Mouse (Mus musculus): ENCODE data around the gene Vegfd. TPM values are rescaled to one million over a fixed set of nuclear protein-coding genes. Genes with fewer than 3 reads are reported as not detected.

The Vegfd gene
- polyA plus RNA-seq, 1 experiment from 2014 or later: 1.0 TPM

DNA sequence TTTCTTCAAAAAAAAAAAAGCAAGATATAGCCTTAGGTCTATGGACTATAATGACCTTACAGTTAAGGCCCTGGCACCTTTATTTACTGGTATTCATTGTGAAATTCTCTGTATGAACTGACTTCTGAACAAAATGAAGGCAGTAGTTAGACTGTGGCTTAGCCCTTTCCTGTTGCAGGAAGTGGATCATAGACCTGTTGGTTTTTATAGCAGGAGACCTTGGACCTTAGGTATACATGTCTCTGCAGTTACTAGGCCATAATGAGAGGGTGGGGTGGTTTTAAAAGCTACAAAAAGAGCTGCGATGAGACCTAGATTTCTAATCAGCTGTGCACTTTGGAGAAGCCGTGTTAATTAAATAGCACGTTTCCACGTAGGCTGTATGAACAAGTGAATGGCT is 54.1 kb downstream of the Vegfd start:
- ATAC-seq: no peak
- WGBS (ENCODE audit: insufficient replicate concordance): 82% methylated on average over 4 of the region's 4 CpGs
- H3K4me1 ChIP-seq: peaks cover 28% of the 10 kb centered on the region

DNA sequence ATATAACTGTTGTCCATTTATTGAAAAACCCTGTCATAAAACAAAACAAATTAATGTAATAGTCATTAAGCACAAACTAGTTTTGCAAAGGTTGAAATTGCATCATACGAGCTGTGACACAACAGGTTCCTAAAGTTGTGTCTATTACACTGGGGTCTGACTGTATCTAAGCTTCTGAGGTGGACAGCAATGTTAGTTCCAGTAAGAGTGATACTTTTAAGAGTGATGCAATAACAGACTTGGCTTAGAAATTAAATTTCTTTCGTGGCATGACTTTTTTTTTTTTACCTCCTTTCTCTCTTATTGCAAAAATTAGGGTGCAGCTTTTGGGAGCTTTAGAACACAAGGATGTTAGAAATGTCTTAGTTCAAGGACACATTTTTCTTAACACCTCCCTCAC is 55.0 kb downstream of the Vegfd start:
- ATAC-seq: no peak
- peaks cover 80% of the 10 kb centered on the region for H3K36me3 ChIP-seq
- no peaks in the 10 kb centered on the region for H3K27me3 ChIP-seq (replicated peaks)
- peaks cover 29% of the 10 kb centered on the region for H3K4me1 ChIP-seq
- 80% methylated on average over 2 of the region's 2 CpGs for WGBS (ENCODE audit: insufficient replicate concordance)
- H3K4me3 ChIP-seq: no peak overlapping the region
- H3K9ac ChIP-seq: no peak overlapping the region
- H3K4me2 ChIP-seq: no peak overlapping the region
- no peaks in the 10 kb centered on the region for H3K9me3 ChIP-seq (replicated peaks)
- no peak overlapping the region for H3K27ac ChIP-seq

More for the DNA sequence above, 54.1 kb downstream of the Vegfd start:
- no peak overlapping the region for H3K4me3 ChIP-seq
- no peak overlapping the region for H3K4me2 ChIP-seq
- H3K9me3 ChIP-seq (replicated peaks): no peaks in the 10 kb centered on the region
- peaks cover 82% of the 10 kb centered on the region for H3K36me3 ChIP-seq
- no peaks in the 10 kb centered on the region for H3K27me3 ChIP-seq (replicated peaks)
- no peak overlapping the region for H3K27ac ChIP-seq
- no peak overlapping the region for H3K9ac ChIP-seq

DNA sequence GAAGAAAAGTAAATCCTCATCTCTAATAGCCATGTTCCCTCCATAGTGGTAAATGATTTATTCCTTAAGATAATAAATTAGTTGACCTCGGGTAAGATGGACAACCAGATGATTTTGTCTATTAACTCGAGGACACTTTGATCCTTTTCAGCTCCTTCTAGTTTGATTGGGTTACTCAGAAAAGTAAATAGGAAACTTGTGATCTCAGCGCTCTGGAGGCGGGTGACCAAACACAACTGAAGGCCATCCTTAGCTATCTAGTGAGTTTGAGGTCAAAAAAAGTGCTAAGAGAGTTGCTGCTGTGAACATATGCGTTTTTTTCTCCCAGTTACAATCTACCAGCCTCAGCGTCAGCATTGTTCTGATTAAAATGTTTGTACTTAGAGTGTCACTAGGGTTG is 57.4 kb downstream of the Vegfd start:
- Histone ChIP-seq H3K4me3 (no peak overlapping the region), H3K9me3 (replicated peaks) (no peaks in the 10 kb centered on the region), H3K27me3 (replicated peaks) (no peaks in the 10 kb centered on the region), H3K4me1 (peaks cover 16% of the 10 kb centered on the region), H3K4me2 (no peak overlapping the region), H3K36me3 (peaks cover 79% of the 10 kb centered on the region), H3K27ac (no peak overlapping the region), H3K9ac (no peak overlapping the region)
- no peak for ATAC-seq
- WGBS (ENCODE audit: insufficient replicate concordance): 75% methylated on average over 6 of the region's 6 CpGs

DNA sequence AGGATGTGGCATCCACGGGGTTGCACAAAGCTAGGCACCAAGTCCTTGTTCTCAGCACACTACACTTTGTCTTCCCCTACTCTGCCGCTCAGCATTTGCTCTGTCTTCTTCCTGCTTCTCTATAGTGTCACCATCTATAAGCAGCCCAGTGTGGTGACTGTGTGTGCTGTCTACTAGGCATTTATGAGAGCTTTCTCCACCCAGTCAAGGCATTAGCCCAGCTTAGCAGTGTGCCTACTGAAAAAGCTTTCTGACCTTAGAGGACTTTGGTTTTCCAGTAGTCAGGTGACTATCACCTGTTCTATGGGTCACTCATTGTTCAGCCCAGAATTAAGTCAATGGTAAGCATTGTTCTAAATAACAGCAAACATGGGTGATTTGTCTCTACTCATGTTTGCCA is 58.0 kb downstream of the Vegfd start:
- Histone ChIP-seq H3K36me3 (peaks cover 75% of the 10 kb centered on the region), H3K9me3 (replicated peaks) (no peaks in the 10 kb centered on the region), H3K27ac (no peak overlapping the region), H3K9ac (no peak overlapping the region), H3K27me3 (replicated peaks) (no peaks in the 10 kb centered on the region), H3K4me3 (no peak overlapping the region), H3K4me1 (peaks cover 13% of the 10 kb centered on the region; the same call in 1 of the 2 replicates), H3K4me2 (no peak overlapping the region)
- 84% methylated on average over 2 of the region's 2 CpGs for WGBS (ENCODE audit: insufficient replicate concordance)
- ATAC-seq: no peak

DNA sequence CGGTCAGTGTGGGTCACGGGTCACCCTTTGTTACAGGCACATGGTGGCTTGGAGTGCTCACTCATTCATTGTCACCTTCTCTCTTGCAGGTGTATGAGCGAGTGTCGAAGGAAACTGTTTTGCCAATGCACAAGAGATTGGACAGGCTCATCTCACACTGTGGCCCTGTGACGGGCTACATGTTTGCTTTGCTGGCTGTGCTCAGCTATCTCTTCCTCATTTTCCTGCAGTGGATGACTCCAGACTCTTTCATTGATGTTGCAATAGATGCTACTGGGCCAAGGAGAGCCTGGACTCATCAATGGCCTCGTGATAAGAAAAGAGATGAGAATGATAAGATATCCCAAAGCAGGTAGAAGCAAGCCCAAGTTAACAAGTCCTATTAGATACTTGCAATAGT is 58.4 kb downstream of the Vegfd start:
- H3K9me3 ChIP-seq (replicated peaks): no peaks in the 10 kb centered on the region
- H3K27me3 ChIP-seq (replicated peaks): no peaks in the 10 kb centered on the region
- H3K4me2 ChIP-seq: no peak overlapping the region
- H3K4me1 ChIP-seq: peaks cover 13% of the 10 kb centered on the region; the same call in 1 of the 2 replicates
- no peak overlapping the region for H3K27ac ChIP-seq
- no peak overlapping the region for H3K9ac ChIP-seq
- 69% methylated on average over 6 of the region's 6 CpGs for WGBS (ENCODE audit: insufficient replicate concordance)
- no peak for ATAC-seq
- H3K4me3 ChIP-seq: no peak overlapping the region
- peaks cover 73% of the 10 kb centered on the region for H3K36me3 ChIP-seq

DNA sequence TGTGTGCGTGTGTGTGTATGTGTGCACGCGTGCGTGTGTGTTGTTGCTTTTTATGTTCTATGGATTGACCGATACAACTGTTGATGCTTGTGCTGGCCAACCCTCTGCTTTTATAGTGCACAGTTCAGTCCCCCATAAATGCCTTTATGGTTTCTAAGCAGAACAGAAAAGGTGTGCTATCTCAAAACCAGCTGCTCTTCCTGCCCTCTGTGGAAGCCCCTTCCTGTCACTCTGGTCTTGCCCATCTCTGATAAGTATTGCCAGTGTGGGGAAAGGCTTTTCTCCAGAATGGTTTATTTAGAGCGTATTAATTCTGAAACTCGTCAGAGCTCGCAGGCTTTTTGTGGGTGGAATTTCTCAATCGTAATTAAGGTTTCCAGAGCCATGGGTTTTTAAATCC is 59.5 kb downstream of the Vegfd start:
- no peak overlapping the region for H3K4me3 ChIP-seq
- H3K4me2 ChIP-seq: no peak overlapping the region
- H3K27me3 ChIP-seq (replicated peaks): no peaks in the 10 kb centered on the region
- H3K9ac ChIP-seq: no peak overlapping the region
- H3K27ac ChIP-seq: no peak overlapping the region
- peak; percentile 73; the same call in 1 of the 2 replicates for ATAC-seq
- H3K4me1 ChIP-seq: peaks cover 13% of the 10 kb centered on the region; the same call in 1 of the 2 replicates
- H3K9me3 ChIP-seq (replicated peaks): no peaks in the 10 kb centered on the region
- H3K36me3 ChIP-seq: peaks cover 64% of the 10 kb centered on the region
- 70% methylated on average over 9 of the region's 9 CpGs for WGBS (ENCODE audit: insufficient replicate concordance)

DNA sequence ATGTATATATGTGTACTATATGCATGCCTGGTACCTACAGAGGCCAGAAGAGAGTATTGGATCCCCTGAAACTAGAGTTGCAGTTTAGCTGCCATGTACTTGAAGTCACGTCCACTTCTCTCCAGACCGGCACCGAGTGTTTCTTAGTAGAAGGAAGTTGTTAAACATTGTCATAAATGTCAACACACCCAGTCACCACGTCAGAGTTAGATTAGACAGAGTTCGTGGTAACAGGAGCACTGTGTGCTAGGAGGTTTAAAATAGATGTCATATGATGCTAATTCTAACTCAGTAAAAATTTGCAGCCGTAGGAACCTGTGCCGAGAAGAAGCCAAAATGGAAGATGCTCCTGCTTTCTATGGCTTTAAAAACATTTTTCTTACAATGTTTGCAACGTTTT is 63.5 kb downstream of the Vegfd start, which contains the start of gene Asb11:
Asb11 (plus strand) TSS at position 286 of the 400 bp plus-strand sequence.
- Histone ChIP-seq H3K4me3 (no peak within 1 kb of the TSS), H3K36me3 (peaks cover 26% of the 10 kb centered on the region), H3K4me1 (peaks cover 6% of the 10 kb centered on the region; the same call in 1 of the 2 replicates), H3K9me3 (replicated peaks) (no peaks in the 10 kb centered on the region), H3K9ac (no peak within 1 kb of the TSS), H3K27me3 (replicated peaks) (no peaks in the 10 kb centered on the region), H3K27ac (no peak within 1 kb of the TSS), H3K4me2 (no peak within 1 kb of the TSS)
- WGBS (ENCODE audit: insufficient replicate concordance): 60% methylated on average over 8 of the region's 8 CpGs
- no peak for ATAC-seq

DNA sequence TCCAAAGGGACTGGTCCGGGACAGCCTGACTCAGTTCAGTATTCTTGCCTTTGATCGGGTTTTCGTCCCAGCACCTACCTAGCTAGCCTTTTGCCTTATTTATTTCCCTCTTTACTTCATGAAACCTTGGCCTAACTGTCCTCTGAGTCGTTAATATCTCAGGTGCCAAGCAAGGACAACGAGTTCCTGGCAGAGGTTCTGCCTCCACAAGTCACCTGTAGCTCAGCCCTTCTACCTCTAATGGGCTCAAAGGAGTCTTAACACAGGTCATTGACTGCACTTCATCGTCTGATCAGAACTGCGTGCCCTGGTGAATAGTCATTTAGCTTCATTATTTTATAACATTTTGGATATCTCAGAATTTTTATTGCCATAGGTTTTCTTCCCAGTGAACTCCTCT is 66.3 kb downstream of the Vegfd start:
- WGBS (ENCODE audit: insufficient replicate concordance): 74% methylated on average over 7 of the region's 7 CpGs
- no peak overlapping the region for H3K4me2 ChIP-seq

DNA sequence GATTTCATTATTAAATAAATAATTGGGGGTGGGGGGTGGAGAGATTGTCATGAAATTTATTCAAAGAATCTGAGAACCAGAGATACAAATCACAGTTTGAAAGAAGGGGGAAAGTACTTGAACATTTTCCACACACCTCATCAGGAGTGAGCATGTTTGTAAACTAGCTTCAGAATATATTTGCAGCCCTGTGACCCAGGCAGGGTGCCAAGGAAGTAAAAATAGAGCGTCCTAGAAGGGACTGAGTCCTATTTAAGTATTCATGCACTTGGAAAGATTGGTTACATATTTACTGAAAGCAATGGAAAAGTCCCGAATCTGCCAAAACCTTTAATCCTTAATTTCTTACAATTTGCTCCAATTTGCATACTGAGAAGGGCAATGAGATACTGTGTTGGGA is 67.0 kb downstream of the Vegfd start:
- no peak for ATAC-seq
- H3K9me3 ChIP-seq (replicated peaks): no peaks in the 10 kb centered on the region
- no peaks in the 10 kb centered on the region for H3K36me3 ChIP-seq
- H3K4me1 ChIP-seq: no peaks in the 10 kb centered on the region
- 78% methylated on average over 2 of the region's 2 CpGs for WGBS (ENCODE audit: insufficient replicate concordance)
- H3K4me2 ChIP-seq: no peak overlapping the region
- H3K27me3 ChIP-seq (replicated peaks): no peaks in the 10 kb centered on the region
- H3K4me3 ChIP-seq: no peak overlapping the region
- no peak overlapping the region for H3K9ac ChIP-seq
- H3K27ac ChIP-seq: no peak overlapping the region

More for the DNA sequence above, 66.3 kb downstream of the Vegfd start:
- no peak overlapping the region for H3K4me3 ChIP-seq
- no peak overlapping the region for H3K9ac ChIP-seq
- peaks cover 3% of the 10 kb centered on the region for H3K36me3 ChIP-seq
- H3K4me1 ChIP-seq: no peaks in the 10 kb centered on the region
- no peaks in the 10 kb centered on the region for H3K9me3 ChIP-seq (replicated peaks)
- ATAC-seq: no peak
- no peak overlapping the region for H3K27ac ChIP-seq
- H3K27me3 ChIP-seq (replicated peaks): no peaks in the 10 kb centered on the region

DNA sequence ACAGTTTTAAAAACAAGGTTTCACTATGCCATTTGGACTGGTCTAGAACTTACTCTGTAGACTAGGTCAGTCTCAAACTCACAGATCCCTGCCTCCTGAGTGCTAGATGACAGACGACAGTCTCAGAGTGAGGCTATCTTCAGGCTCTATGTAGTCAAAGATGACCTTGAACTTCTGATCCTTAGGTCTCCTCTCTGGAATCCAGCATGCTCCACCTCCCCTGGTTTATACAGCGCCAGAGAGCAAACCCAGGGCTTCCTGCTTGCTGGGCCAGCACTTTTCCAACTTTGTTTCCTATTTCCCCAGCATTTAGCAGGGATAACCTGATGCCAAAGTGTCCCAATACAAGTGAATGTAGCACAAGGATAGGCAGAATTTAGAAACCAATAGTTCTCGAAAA is 67.5 kb downstream of the Vegfd start:
- no peak overlapping the region for H3K4me3 ChIP-seq
- no peak overlapping the region for H3K4me2 ChIP-seq
- H3K36me3 ChIP-seq: no peaks in the 10 kb centered on the region
- no peak overlapping the region for H3K9ac ChIP-seq
- no peaks in the 10 kb centered on the region for H3K27me3 ChIP-seq (replicated peaks)
- ATAC-seq: no peak
- no peaks in the 10 kb centered on the region for H3K4me1 ChIP-seq
- no peaks in the 10 kb centered on the region for H3K9me3 ChIP-seq (replicated peaks)
- WGBS (ENCODE audit: insufficient replicate concordance): 56% methylated on average over 3 of the region's 3 CpGs
- no peak overlapping the region for H3K27ac ChIP-seq

DNA sequence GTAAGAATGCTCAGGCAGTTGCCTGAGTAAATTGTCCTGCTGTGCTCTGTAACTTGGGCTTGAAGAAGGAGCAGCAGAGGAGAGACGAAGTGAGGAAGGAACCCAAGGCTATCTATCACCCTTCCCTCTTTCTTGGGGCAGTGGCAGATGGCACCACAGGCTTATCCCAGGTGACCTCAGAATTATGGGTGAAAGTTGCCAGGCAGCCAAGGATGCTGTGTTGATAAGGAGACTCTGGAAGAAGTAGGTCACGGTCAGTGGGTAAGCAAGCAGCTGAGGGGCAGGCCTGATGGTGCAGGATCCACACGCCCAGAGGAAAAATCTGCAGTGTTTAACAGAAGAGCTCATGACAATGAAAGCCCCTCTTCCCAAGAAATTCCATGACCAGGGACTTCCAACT is 68.1 kb downstream of the Vegfd start:
- ATAC-seq: no peak
- Histone ChIP-seq H3K27ac (no peak overlapping the region), H3K4me3 (no peak overlapping the region), H3K36me3 (no peaks in the 10 kb centered on the region), H3K27me3 (replicated peaks) (no peaks in the 10 kb centered on the region), H3K4me2 (no peak overlapping the region), H3K4me1 (peaks cover 3% of the 10 kb centered on the region; the same call in 1 of the 2 replicates), H3K9me3 (replicated peaks) (no peaks in the 10 kb centered on the region; the same call in 1 of the 2 replicates), H3K9ac (no peak overlapping the region)
- WGBS (ENCODE audit: insufficient replicate concordance): 58% methylated on average over 3 of the region's 3 CpGs

DNA sequence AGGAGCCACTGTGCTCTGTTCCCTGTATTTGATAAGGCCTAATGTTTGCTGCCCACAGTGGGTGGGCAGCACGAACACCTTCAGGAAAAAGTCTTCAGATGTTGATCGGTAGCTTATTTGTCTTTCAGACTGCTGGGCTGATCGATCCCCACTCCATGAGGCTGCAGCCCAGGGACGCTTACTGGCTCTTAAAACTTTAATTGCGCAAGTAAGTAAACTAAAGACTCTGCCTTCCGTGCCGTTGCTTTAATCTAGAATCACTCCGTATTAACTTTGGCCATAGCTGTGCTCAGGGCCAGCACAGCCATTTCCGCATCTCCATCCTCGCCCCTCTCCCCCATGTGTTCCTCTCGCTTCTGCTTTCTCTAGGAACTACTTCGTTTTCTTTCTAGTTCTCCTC is 72.4 kb downstream of the Vegfd start:
- Histone ChIP-seq H3K4me2 (no peak overlapping the region), H3K27ac (no peak overlapping the region), H3K9ac (no peak overlapping the region), H3K4me3 (no peak overlapping the region), H3K4me1 (peaks cover 24% of the 10 kb centered on the region; the same call in 1 of the 2 replicates), H3K36me3 (no peaks in the 10 kb centered on the region), H3K27me3 (replicated peaks) (no peaks in the 10 kb centered on the region), H3K9me3 (replicated peaks) (no peaks in the 10 kb centered on the region; the same call in 1 of the 2 replicates)
- 78% methylated on average over 12 of the region's 12 CpGs for WGBS (ENCODE audit: insufficient replicate concordance)
- no peak for ATAC-seq

DNA sequence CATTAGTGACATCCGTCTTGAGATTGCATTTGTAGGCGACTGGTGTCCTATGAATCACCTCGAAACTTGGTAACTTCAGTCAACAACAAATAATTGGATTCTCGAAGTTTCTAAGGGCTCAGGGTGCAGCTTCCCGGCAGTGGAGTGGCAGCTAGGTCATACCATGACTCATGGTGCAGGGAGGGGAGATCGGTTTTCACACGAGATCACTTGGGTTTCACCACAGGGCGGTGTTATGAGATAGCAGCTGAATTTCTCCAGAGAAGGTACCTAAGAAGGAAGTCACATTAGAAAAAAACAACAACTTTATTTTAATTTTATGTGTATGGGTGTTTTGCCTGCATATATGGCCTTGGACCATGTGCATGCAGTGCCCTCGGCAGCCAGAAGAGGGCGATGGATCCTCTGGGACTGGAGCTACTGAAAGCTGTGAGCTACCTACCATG is 73.0 kb downstream of the Vegfd start:
- Histone ChIP-seq H3K4me3 (no peak overlapping the region), H3K27me3 (replicated peaks) (no peaks in the 10 kb centered on the region), H3K27ac (no peak overlapping the region; the same call in 1 of the 2 replicates), H3K9ac (no peak overlapping the region), H3K9me3 (replicated peaks) (no peaks in the 10 kb centered on the region; the same call in 1 of the 2 replicates), H3K4me2 (no peak overlapping the region), H3K36me3 (no peaks in the 10 kb centered on the region), H3K4me1 (peaks cover 24% of the 10 kb centered on the region; the same call in 1 of the 2 replicates)
- 67% methylated on average over 10 of the region's 10 CpGs for WGBS (ENCODE audit: insufficient replicate concordance)
- no peak for ATAC-seq

Measured in liver, embryonic 12.5 days (tissue).